Mouse (Mus musculus) cortical plate, adult 2 months (tissue): ENCODE data around the gene Gm5269.

Source experiments
- CTCF ChIP-seq: fragments of 200-500 bp; IDR thresholded peaks from 2 replicates; pipeline ENCODE4 v1.5.1; 2011; ENCODE audit warnings: mild to moderate bottlenecking, control low read depth, low read length; ENCODE audit not compliant: insufficient read depth; ENCODE audit errors: extremely low read depth
- POLR2A ChIP-seq: fragments of 200-500 bp; IDR thresholded peaks from 2 replicates; pipeline ENCODE4 v1.6.1; 2011; ENCODE audit warnings: mild to moderate bottlenecking, low read length, control low read depth; ENCODE audit not compliant: insufficient read depth; ENCODE audit errors: extremely low read depth

DNA sequence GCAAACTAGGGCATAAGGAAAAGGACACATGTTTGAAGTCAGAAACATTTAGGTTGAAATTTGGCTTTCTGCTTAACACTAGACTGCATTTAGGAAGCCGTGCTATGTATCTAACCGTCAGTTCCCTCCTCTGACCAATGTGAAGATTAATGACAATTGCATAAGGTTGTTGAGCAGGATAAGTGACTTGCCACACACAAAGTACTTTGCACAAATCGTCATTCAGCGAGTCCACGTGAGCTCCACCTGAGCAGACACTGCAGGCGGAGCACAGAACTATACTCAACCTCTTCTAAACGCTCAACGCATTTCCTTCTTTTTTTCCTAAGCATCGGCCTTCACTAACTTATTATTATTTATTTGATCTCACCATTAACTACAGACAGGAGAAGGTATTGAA is 3.3 kb downstream of the Gm5269 start:
- TF ChIP-seq CTCF (no peak), POLR2A (no peak)
